Mouse (Mus musculus): Measurements from ENCODE around the gene Nup214.

- no peak for TF ChIP-seq CTCF (IDR thresholded peaks at IDR 0.05; ENCODE audit: control insufficient read depth, insufficient read depth, low read length)
- TF ChIP-seq POLR2A (IDR thresholded peaks at IDR 0.05; ENCODE audit: borderline replicate concordance, control insufficient read depth, low read depth, low read length), result no peak
Observed at GRCm38 (mm10) chr2:32064913-32065312, 90.7 kb downstream of the Nup214 start.
